Mouse (Mus musculus) kidney, postnatal 0 days (tissue): ENCODE measurements at regions not wholly inside any gene's neighbourhood (a gene's known extent, or its start where the extent isn't known, plus 50 kb on each side); places are given as distances from the start of the nearest gene placed in this dataset.
"Not testable (repeated sequence)": the region's sequence is repeated elsewhere in the genome, so short reads cannot be mapped to it uniquely, and the experiment has no call there.

Source experiments
- ATAC-seq: fragments of 200-750 bp; cut with Nextera tagmentation; replicated peaks from 2 replicates; pipeline ENCODE4 v1.8.0; 2017; ENCODE audit warnings: low read depth, moderate number of reproducible peaks, moderate TSS enrichment, moderate library complexity; ENCODE audit not compliant: low FRiP score
- DNase-seq: peaks from one replicate; pipeline ENCODE4 v3.0.0-alpha.2; 2016; ENCODE audit warnings: low spot score
- H3K27ac ChIP-seq: fragments of 300-500 bp; sonication (generic); 2 replicates; pipeline ENCODE4 v1.5.1; 2014; ENCODE audit warnings: mild to moderate bottlenecking
- H3K27me3 ChIP-seq: fragments of 300-500 bp; sonication (generic); 2 replicates; pipeline ENCODE4 v1.6.1; 2014; ENCODE audit warnings: low read length, mixed read lengths; ENCODE audit not compliant: insufficient read depth
- H3K36me3 ChIP-seq: fragments of 300-500 bp; sonication (generic); 2 replicates; pipeline ENCODE4 v1.6.1; 2014; ENCODE audit warnings: low read length, mixed read lengths; ENCODE audit not compliant: insufficient read depth
- H3K4me1 ChIP-seq: fragments of 300-500 bp; sonication (generic); replicated peaks from 2 replicates; pipeline ENCODE4 v1.6.1; 2014; ENCODE audit warnings: antibody characterized with exemption, low read length, mixed read lengths; ENCODE audit not compliant: insufficient read depth
- H3K4me2 ChIP-seq: fragments of 300-500 bp; sonication (generic); 2 replicates; pipeline ENCODE4 v1.6.1; 2014; ENCODE audit warnings: mild to moderate bottlenecking, low read length, moderate library complexity, mixed read lengths
- H3K4me3 ChIP-seq: fragments of 300-500 bp; sonication (generic); replicated peaks from 2 replicates; pipeline ENCODE4 v1.5.1; 2014; ENCODE audit warnings: low read depth, low read length
- H3K9ac ChIP-seq: fragments of 300-500 bp; sonication (generic); 2 replicates; pipeline ENCODE4 v1.6.1; 2014; ENCODE audit warnings: low read depth, low read length
- H3K9me3 ChIP-seq: fragments of 300-500 bp; sonication (generic); replicated peaks from 2 replicates; pipeline ENCODE4 v1.6.1; 2016; ENCODE audit warnings: low read length, inconsistent platforms, mixed read lengths
- CTCF ChIP-seq: IDR thresholded peaks from 2 replicates; pipeline ENCODE4 v1.5.1; 2016; ENCODE audit warnings: antibody characterized with exemption, low read depth, mild to moderate bottlenecking, moderate library complexity
- WGBS: fragments of 180-500 bp; shearing (Covaris S2); extraction: QIAGEN DNeasy Blood & Tissue Kit; methylation state at CpG from one replicate; pipeline ENCODE4 v1.1.7; 2014; 5-methylcytosine and 5-hydroxymethylcytosine counted together

GRCm38 (mm10) chr2:78253601-78254097 lies 307.5 kb upstream of the Cwc22 start:
- Histone ChIP-seq H3K4me1 (no peaks in the 10 kb centered on the region), H3K9ac (no peak overlapping the region), H3K27me3 (no peaks in the 10 kb centered on the region), H3K36me3 (no peaks in the 10 kb centered on the region), H3K27ac (no peak overlapping the region), H3K9me3 (no peaks in the 10 kb centered on the region), H3K4me3 (no peak overlapping the region), H3K4me2 (no peak overlapping the region)
- DNase-seq (peak; percentile 16), ATAC-seq (no peak)
- TF ChIP-seq CTCF = no peak
- WGBS = 58% methylated on average over 10 of the region's 10 CpGs

GRCm38 (mm10) chr2:78246354-78246753 lies 300.2 kb upstream of the Cwc22 start:
- Histone ChIP-seq H3K36me3 (no peaks in the 10 kb centered on the region), H3K4me2 (no peak overlapping the region), H3K9me3 (no peaks in the 10 kb centered on the region), H3K4me1 (no peaks in the 10 kb centered on the region), H3K4me3 (no peak overlapping the region), H3K27ac (no peak overlapping the region), H3K27me3 (no peaks in the 10 kb centered on the region), H3K9ac (no peak overlapping the region)
- WGBS = 70% methylated on average over 5 of the region's 5 CpGs
- DNase-seq = peak; percentile 16
- TF ChIP-seq CTCF = no peak
- no peak for ATAC-seq

GRCm38 (mm10) chr2:78240299-78240698 lies 294.1 kb upstream of the Cwc22 start:
- Histone ChIP-seq H3K4me1 (no peaks in the 10 kb centered on the region), H3K36me3 (no peaks in the 10 kb centered on the region), H3K9ac (no peak overlapping the region), H3K9me3 (no peaks in the 10 kb centered on the region), H3K4me3 (no peak overlapping the region), H3K4me2 (no peak overlapping the region), H3K27ac (no peak overlapping the region), H3K27me3 (no peaks in the 10 kb centered on the region)
- ATAC-seq (no peak), DNase-seq (peak; percentile 17)
- 50% methylated on average over 2 of the region's 2 CpGs for WGBS
- no peak for TF ChIP-seq CTCF

- not testable (repeated sequence) for H3K27me3 ChIP-seq, H3K27ac ChIP-seq, H3K4me1 ChIP-seq, H3K9me3 ChIP-seq, DNase-seq, H3K36me3 ChIP-seq, H3K4me2 ChIP-seq, H3K9ac ChIP-seq, ATAC-seq, H3K4me3 ChIP-seq
- WGBS = 92% methylated on average over 4 of the region's 4 CpGs
Measured at GRCm38 (mm10) chr2:78225383-78226100, 279.4 kb upstream of the Cwc22 start.

GRCm38 (mm10) chr2:78214469-78214868 lies 268.3 kb upstream of the Cwc22 start:
- Histone ChIP-seq H3K9ac (no peak overlapping the region), H3K4me2 (no peak overlapping the region), H3K4me3 (no peak overlapping the region), H3K27me3 (no peaks in the 10 kb centered on the region), H3K4me1 (no peaks in the 10 kb centered on the region), H3K9me3 (no peaks in the 10 kb centered on the region), H3K27ac (no peak overlapping the region), H3K36me3 (no peaks in the 10 kb centered on the region)
- no peak for TF ChIP-seq CTCF
- DNase-seq (no peak), ATAC-seq (no peak)
- 66% methylated on average over 8 of the region's 8 CpGs for WGBS

- Histone ChIP-seq H3K27me3 (no peaks in the 10 kb centered on the region), H3K27ac (no peak overlapping the region), H3K9me3 (no peaks in the 10 kb centered on the region), H3K4me2 (no peak overlapping the region), H3K36me3 (no peaks in the 10 kb centered on the region), H3K4me3 (no peak overlapping the region), H3K4me1 (no peaks in the 10 kb centered on the region), H3K9ac (no peak overlapping the region)
- no peak for TF ChIP-seq CTCF
- DNase-seq (no peak), ATAC-seq (no peak)
- WGBS = 71% methylated on average over 5 of the region's 5 CpGs
Measured at GRCm38 (mm10) chr2:78205125-78205524, 258.9 kb upstream of the Cwc22 start.

- H3K4me1 ChIP-seq = no peaks in the 10 kb centered on the region
- ATAC-seq (no peak), DNase-seq (no peak)
- 69% methylated on average over 4 of the region's 4 CpGs for WGBS
- no peaks in the 10 kb centered on the region for H3K36me3 ChIP-seq
- no peaks in the 10 kb centered on the region for H3K27me3 ChIP-seq
- H3K9me3 ChIP-seq = no peaks in the 10 kb centered on the region
- no peak overlapping the region for H3K4me2 ChIP-seq
- no peak for TF ChIP-seq CTCF
- no peak overlapping the region for H3K27ac ChIP-seq
- H3K4me3 ChIP-seq = no peak overlapping the region
- H3K9ac ChIP-seq = no peak overlapping the region
Measured at GRCm38 (mm10) chr2:78196006-78196405, 249.8 kb upstream of the Cwc22 start.
